Mouse (Mus musculus) T-cell, adult 66 days (primary cell): ENCODE results near the gene 4933402J07Rik. TPM values are rescaled to one million over a fixed set of nuclear protein-coding genes. Genes with fewer than 3 reads are reported as not detected.

Source experiments
- total RNA-seq, 2 experiments: library from RNA; stranded (reverse); gene quantifications; 3 replicates in 1 of 2; 4 replicates in 1 of 2; pipeline ENCODE4 v1.2.4; 2023

Gene 4933402J07Rik
- not detected for total RNA-seq

DNA sequence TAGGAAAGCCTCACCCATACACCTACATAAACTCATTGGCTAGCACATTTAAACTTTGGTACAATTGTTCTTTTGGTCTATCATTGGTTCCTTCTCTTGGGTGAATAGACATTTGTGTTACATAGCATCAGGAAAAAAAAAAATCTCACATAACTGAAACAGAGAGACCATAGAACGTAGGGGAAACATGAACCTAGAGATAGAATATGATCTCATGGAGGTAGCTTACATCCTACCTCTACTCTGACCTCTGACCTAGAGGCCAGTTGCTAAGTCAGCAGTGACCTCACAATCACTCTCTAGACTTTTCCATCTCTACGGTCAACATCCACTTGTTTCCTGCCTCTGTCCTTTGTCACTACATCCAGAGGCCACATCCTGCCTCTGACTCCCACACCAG lies at the start of gene 4933402J07Rik:
4933402J07Rik (plus strand) TSS at position 301 of the 400 bp plus-strand sequence.

Other genes starting within 250 kb of the 4933402J07Rik start
- gene Cbln1, start 91.2 kb upstream of the 4933402J07Rik start, total RNA-seq = not detected